Mouse (Mus musculus) hindbrain, embryonic 13.5 days (tissue): Measurements from ENCODE around the gene Tmub1. TPM values are rescaled to one million over a fixed set of nuclear protein-coding genes. Genes with fewer than 3 reads are reported as not detected.

Experiments
- ATAC-seq: fragments of 200-750 bp; cut with Nextera tagmentation; 2 replicates; pipeline ENCODE4 v1.8.0; 2017; ENCODE audit warnings: moderate TSS enrichment; ENCODE audit not compliant: low FRiP score
- H3K27ac ChIP-seq: fragments of 300-500 bp; sonication (generic); 2 replicates; pipeline ENCODE4 v1.5.1; 2015; ENCODE audit warnings: inconsistent platforms, mild to moderate bottlenecking, moderate library complexity
- H3K27me3 ChIP-seq: fragments of 300-500 bp; sonication (generic); 2 replicates; pipeline ENCODE4 v1.6.1; 2015; ENCODE audit warnings: mild to moderate bottlenecking, inconsistent platforms
- H3K36me3 ChIP-seq: fragments of 300-500 bp; sonication (generic); 2 replicates; pipeline ENCODE4 v1.6.1; 2015; ENCODE audit warnings: mild to moderate bottlenecking, inconsistent platforms
- H3K4me1 ChIP-seq: fragments of 300-500 bp; sonication (generic); replicated peaks from 2 replicates; pipeline ENCODE4 v1.6.1; 2015; ENCODE audit warnings: inconsistent platforms
- H3K4me2 ChIP-seq: fragments of 300-500 bp; sonication (generic); 2 replicates; pipeline ENCODE4 v1.6.1; 2015; ENCODE audit warnings: inconsistent platforms, mild to moderate bottlenecking, moderate library complexity
- H3K4me3 ChIP-seq: fragments of 300-500 bp; sonication (generic); 2 replicates; pipeline ENCODE4 v1.5.1; 2015; ENCODE audit warnings: mild to moderate bottlenecking, inconsistent platforms
- H3K9ac ChIP-seq: fragments of 300-500 bp; sonication (generic); 2 replicates; pipeline ENCODE4 v1.6.1; 2015; ENCODE audit warnings: mild to moderate bottlenecking, inconsistent platforms
- H3K9me3 ChIP-seq: fragments of 300-500 bp; sonication (generic); 2 replicates; pipeline ENCODE4 v1.6.1; 2016; ENCODE audit warnings: inconsistent platforms
- WGBS: fragments of 180-500 bp; shearing (Covaris S2); methylation state at CpG from one replicate; pipeline ENCODE4 v1.1.7; 2015; 5-methylcytosine and 5-hydroxymethylcytosine counted together
- polyA plus RNA-seq: library from polyadenylated mRNA; unstranded; fragments of >200 nt; fragmentation: Nextera tagmentation; extraction: Ambion mirVana; gene quantifications from 2 replicates; pipeline ENCODE4 v1.2.1, GENCODE M21; 2015

Tmub1 gene
- polyA plus RNA-seq, 1 experiment from 2014 or later = 51.9 TPM

- Histone ChIP-seq H3K4me1 (peaks cover 59% of the 10 kb centered on the region), H3K36me3 (peaks cover 61% of the 10 kb centered on the region), H3K9me3 (no peaks in the 10 kb centered on the region), H3K4me2 (no peak overlapping the region), H3K27ac (no peak overlapping the region), H3K27me3 (peaks cover 35% of the 10 kb centered on the region), H3K9ac (no peak overlapping the region), H3K4me3 (no peak overlapping the region)
- 84% methylated on average over 9 of the region's 9 CpGs for WGBS
- ATAC-seq = no peak
Observed at GRCm38 (mm10) chr5:24477909-24478308, 30.3 kb upstream of the Tmub1 start.

- peaks cover 43% of the 10 kb centered on the region for H3K27me3 ChIP-seq
- peak overlapping the region; percentile 70 for H3K4me2 ChIP-seq
- H3K4me1 ChIP-seq = peaks cover 48% of the 10 kb centered on the region
- peaks cover 44% of the 10 kb centered on the region for H3K36me3 ChIP-seq
- peak overlapping the region; percentile 72 for H3K9ac ChIP-seq
- no peak overlapping the region for H3K27ac ChIP-seq
- H3K4me3 ChIP-seq = peak overlapping the region; percentile 40; the same call in 1 of the 2 replicates
- ATAC-seq = no peak
- no peaks in the 10 kb centered on the region for H3K9me3 ChIP-seq
- 78% methylated on average over 6 of the region's 6 CpGs for WGBS
Observed at GRCm38 (mm10) chr5:24475476-24476241, 28.0 kb upstream of the Tmub1 start.

- Histone ChIP-seq H3K9ac (peak overlapping the region; percentile 72), H3K4me2 (peak overlapping the region; percentile 70), H3K27me3 (peaks cover 43% of the 10 kb centered on the region), H3K4me3 (peak overlapping the region; percentile 40), H3K4me1 (peaks cover 49% of the 10 kb centered on the region), H3K36me3 (peaks cover 35% of the 10 kb centered on the region), H3K27ac (no peak overlapping the region), H3K9me3 (no peaks in the 10 kb centered on the region)
- WGBS = 3% methylated on average over 60 of the region's 67 CpGs
- no peak; the same call in 1 of the 2 replicates for ATAC-seq
Observed at GRCm38 (mm10) chr5:24474723-24475261, 27.1 kb upstream of the Tmub1 start.

GRCm38 (mm10) chr5:24474025-24474722, 26.5 kb upstream of the Tmub1 start:
- H3K27me3 ChIP-seq = peaks cover 41% of the 10 kb centered on the region
- ATAC-seq = peak; percentile 11; the same call in 1 of the 2 replicates
- peak overlapping the region; percentile 70 for H3K4me2 ChIP-seq
- peak overlapping the region; percentile 72 for H3K9ac ChIP-seq
- 2% methylated on average over 75 of the region's 77 CpGs for WGBS
- H3K36me3 ChIP-seq = peaks cover 30% of the 10 kb centered on the region
- H3K4me1 ChIP-seq = peaks cover 47% of the 10 kb centered on the region
- no peak overlapping the region for H3K27ac ChIP-seq
- H3K4me3 ChIP-seq = peak overlapping the region; percentile 40
- H3K9me3 ChIP-seq = no peaks in the 10 kb centered on the region

- Histone ChIP-seq H3K4me1 (peaks cover 47% of the 10 kb centered on the region), H3K36me3 (peaks cover 19% of the 10 kb centered on the region), H3K4me2 (no peak overlapping the region), H3K9me3 (no peaks in the 10 kb centered on the region), H3K4me3 (no peak overlapping the region), H3K27me3 (peaks cover 41% of the 10 kb centered on the region), H3K9ac (no peak overlapping the region), H3K27ac (no peak overlapping the region)
- no peak for ATAC-seq
- 33% methylated on average over 6 of the region's 7 CpGs for WGBS
Observed at GRCm38 (mm10) chr5:24472884-24473619, 25.4 kb upstream of the Tmub1 start.

GRCm38 (mm10) chr5:24470600-24470999, 22.9 kb upstream of the Tmub1 start:
- 13% methylated on average over 5 of the region's 5 CpGs for WGBS
- H3K36me3 ChIP-seq = 0 out of 2 replicates have a peak, but pooled peaks cover 2% of the 10 kb centered on the region
- peak; percentile 57 for ATAC-seq
- no peaks in the 10 kb centered on the region for H3K9me3 ChIP-seq
- no peak overlapping the region for H3K9ac ChIP-seq
- peaks cover 36% of the 10 kb centered on the region for H3K27me3 ChIP-seq
- peaks cover 59% of the 10 kb centered on the region for H3K4me1 ChIP-seq
- H3K4me2 ChIP-seq = no peak overlapping the region
- H3K4me3 ChIP-seq = no peak overlapping the region
- no peak overlapping the region for H3K27ac ChIP-seq

GRCm38 (mm10) chr5:24466762-24467161, 19.1 kb upstream of the Tmub1 start:
- no peak overlapping the region for H3K27ac ChIP-seq
- H3K4me2 ChIP-seq = no peak overlapping the region
- 29% methylated on average over 12 of the region's 12 CpGs for WGBS
- no peaks in the 10 kb centered on the region for H3K36me3 ChIP-seq
- no peak overlapping the region for H3K4me3 ChIP-seq
- no peak for ATAC-seq
- peaks cover 37% of the 10 kb centered on the region for H3K4me1 ChIP-seq
- H3K9ac ChIP-seq = 0 out of 2 replicates have a peak overlapping the region, but pooled peaks have one; percentile 49
- H3K9me3 ChIP-seq = no peaks in the 10 kb centered on the region
- no peaks in the 10 kb centered on the region for H3K27me3 ChIP-seq

- Histone ChIP-seq H3K36me3 (peaks cover 17% of the 10 kb centered on the region), H3K27ac (peak overlapping the region; percentile 62; the same call in 1 of the 2 replicates), H3K9me3 (no peaks in the 10 kb centered on the region), H3K9ac (peak overlapping the region; percentile 97), H3K4me1 (peaks cover 46% of the 10 kb centered on the region), H3K4me2 (peak overlapping the region; percentile 100), H3K4me3 (peak overlapping the region; percentile 90), H3K27me3 (no peaks in the 10 kb centered on the region)
- WGBS = 45% methylated on average over 7 of the region's 7 CpGs
- no peak for ATAC-seq
Observed at GRCm38 (mm10) chr5:24455613-24456012, 8.0 kb upstream of the Tmub1 start.

- Histone ChIP-seq H3K9ac (peak overlapping the region; percentile 97), H3K27me3 (no peaks in the 10 kb centered on the region; the same call in 1 of the 2 replicates), H3K4me1 (peaks cover 45% of the 10 kb centered on the region), H3K36me3 (peaks cover 17% of the 10 kb centered on the region), H3K9me3 (no peaks in the 10 kb centered on the region), H3K4me2 (peak overlapping the region; percentile 100), H3K27ac (peak overlapping the region; percentile 62), H3K4me3 (peak overlapping the region; percentile 90)
- no peak for ATAC-seq
- WGBS = 68% methylated on average over 3 of the region's 3 CpGs
Observed at GRCm38 (mm10) chr5:24455076-24455475, 7.4 kb upstream of the Tmub1 start.

- Histone ChIP-seq H3K4me3 (peak overlapping the region; percentile 90), H3K36me3 (peaks cover 17% of the 10 kb centered on the region), H3K9ac (peak overlapping the region; percentile 97), H3K9me3 (no peaks in the 10 kb centered on the region), H3K27me3 (no peaks in the 10 kb centered on the region; the same call in 1 of the 2 replicates), H3K4me1 (peaks cover 45% of the 10 kb centered on the region), H3K4me2 (peak overlapping the region; percentile 100), H3K27ac (peak overlapping the region; percentile 95)
- ATAC-seq = no peak
- WGBS = 7% methylated on average over 2 of the region's 2 CpGs
Observed at GRCm38 (mm10) chr5:24453985-24454303, 6.3 kb upstream of the Tmub1 start.

- 0% methylated on average over 5 of the region's 5 CpGs for WGBS
Observed at GRCm38 (mm10) chr5:24453283-24453984, 5.8 kb upstream of the Tmub1 start.

More at GRCm38 (mm10) chr5:24453283-24453984, 5.8 kb upstream of the Tmub1 start:
- Histone ChIP-seq H3K4me3 (peak overlapping the region; percentile 90), H3K36me3 (peaks cover 15% of the 10 kb centered on the region), H3K27ac (peak overlapping the region; percentile 95), H3K4me1 (peaks cover 45% of the 10 kb centered on the region), H3K4me2 (peak overlapping the region; percentile 100), H3K9ac (peak overlapping the region; percentile 97), H3K9me3 (no peaks in the 10 kb centered on the region), H3K27me3 (no peaks in the 10 kb centered on the region; the same call in 1 of the 2 replicates)
- ATAC-seq = 0 out of 2 replicates have a peak, but pooled peaks have one; percentile 2
